Mouse (Mus musculus) heart, adult 18-20 months (tissue): ENCODE results near the gene Lgi1. TPM values are rescaled to one million over a fixed set of nuclear protein-coding genes. Genes with fewer than 3 reads are reported as not detected.

ENCODE experiments used
- DNase-seq, 2 experiments: peaks; one replicate each; pipeline ENCODE4 v3.0.0; 2021 to 2022; ENCODE audit warnings: mixed read lengths in 1 of 2
- total RNA-seq, 2 experiments: library from RNA; stranded (reverse); gene quantifications; 2 replicates each; pipeline ENCODE4 v1.2.3; 2021

Lgi1 gene
- total RNA-seq, 2 experiments from 2014 or later: 3.3 to 5.3 TPM

DNA sequence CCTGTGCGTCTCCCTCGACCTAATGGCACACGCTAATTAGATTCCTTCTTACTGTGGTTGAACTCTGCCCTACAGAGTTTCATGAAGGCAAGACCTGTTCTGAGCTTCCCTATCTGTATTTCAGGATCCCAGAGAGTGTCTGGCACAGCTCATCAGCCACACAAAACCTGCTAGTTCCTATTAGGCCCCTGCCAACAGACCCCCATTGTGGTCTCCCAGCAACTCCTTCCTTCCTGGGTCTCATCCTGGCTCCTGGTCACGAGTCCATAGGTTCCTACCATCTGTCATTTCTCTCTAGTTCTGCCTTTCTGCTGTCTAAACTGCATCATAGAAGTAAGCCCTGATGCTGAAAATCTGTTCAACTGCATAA is 60.7 kb downstream of the Lgi1 start:
- no peak for DNase-seq

DNA sequence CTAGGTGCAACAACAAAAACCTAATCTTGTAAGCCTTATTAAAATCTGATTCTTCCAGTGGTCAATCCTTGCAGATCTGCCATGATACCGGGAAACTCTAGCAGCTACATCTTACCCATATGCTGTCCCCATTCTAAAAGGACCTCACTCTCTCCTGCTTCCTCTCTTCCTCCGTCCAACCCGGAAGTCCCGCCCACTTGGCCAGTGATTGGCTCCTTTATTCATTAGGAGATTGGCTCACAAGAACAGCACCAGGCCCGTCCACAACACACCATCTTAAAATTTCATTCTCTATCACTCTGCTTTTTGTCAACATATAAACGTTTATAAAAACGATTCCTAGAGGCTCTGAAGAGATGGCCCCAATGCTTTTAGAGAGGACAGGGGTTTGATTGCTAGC is 61.5 kb downstream of the Lgi1 start:
- no peak for DNase-seq

DNA sequence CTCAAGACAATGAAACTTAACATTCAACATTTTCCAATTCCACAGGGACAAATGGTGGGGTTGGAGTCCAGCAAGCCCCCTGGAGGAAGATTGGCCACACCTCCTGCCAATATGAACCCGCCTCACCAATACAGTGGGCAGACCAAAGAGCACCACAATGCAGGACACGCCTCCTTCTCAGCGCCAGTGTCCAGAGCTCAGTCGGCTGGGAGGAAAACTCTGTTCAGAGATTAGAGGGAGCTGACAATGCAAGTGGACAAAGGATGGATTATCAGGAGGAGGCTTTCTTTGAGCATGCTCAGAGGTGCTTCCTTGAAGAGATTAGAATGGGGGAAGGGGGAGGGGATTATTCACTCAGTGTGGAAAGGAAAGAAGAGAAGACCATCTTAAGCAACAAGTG is 62.7 kb downstream of the Lgi1 start:
- DNase-seq: no peak

DNA sequence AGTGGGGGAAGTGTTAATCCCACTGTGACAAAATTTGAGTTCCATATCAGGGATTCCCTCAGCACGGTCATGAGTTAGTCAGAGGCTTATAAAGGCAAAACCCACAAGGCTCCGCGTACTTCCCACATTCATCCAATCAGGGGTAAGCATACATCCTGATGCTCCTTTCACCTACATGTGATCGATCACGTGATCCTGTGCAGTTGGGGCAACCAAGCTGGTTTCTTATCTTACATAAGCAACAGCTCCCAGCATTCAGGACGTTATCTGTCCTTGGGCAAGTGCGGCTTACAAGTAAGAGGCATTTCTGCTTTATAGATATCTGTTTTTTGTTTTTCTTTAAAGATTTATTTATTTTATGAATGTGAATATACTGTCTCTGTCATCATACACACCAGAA is 63.7 kb downstream of the Lgi1 start:
- DNase-seq: no peak

DNA sequence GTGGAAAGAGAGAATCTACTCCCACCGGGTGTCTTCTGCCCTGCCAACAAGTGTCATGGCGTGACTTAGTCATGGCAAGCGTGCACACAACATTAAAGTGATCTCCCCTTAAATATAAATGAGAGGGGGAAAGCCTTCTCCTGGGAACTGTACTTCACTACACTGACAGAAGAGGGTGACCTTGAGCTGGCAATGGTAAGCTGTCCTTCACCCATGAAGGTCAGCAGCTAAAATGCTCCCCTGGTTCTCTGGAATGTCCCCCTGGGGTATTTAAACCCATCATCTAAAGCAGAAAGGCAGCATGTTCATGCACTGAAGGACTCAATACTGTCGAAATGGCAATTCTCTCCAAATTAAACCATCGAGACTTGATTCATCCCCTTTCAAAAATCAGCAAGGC is 64.9 kb downstream of the Lgi1 start:
- no peak for DNase-seq

DNA sequence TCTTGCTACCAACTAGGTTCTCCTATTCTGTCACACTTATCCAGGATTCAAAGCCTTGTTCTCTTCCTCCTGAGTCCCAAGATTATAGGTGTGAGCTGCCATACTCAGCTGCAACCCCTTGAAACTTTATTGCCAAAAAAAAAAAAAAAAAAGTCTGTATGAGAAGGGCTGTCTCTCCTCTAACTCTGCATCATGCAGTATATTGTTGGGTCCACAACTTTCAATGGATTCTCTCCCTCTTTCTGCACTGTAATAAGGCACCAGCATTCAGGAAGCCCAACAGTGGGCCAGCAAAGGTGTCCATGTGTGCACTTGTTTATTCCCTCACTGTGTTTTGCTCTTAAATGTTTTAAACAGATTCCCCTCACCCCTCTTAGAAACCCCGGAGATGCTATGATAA is 66.7 kb downstream of the Lgi1 start:
- DNase-seq: no peak

DNA sequence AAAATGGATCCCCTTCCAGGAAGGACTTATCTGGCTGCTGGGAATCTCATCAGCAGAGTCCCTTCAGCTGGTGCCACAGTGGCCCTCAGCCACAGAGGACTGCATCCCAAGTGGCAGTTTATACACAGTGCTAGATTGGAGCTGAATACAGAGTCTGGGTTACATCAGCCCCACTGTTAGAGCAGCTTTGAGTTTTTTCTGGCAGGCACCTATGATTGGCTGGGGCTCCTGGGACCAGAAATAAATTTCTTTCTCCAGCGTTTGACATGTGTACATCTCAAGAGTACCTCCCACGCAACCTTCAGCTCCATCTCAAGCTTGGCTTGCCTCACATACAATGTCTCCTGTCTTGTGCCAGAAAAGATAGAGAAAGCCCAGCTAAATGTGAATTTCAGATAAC is 67.9 kb downstream of the Lgi1 start:
- peak; percentile 10 to 24 for DNase-seq

DNA sequence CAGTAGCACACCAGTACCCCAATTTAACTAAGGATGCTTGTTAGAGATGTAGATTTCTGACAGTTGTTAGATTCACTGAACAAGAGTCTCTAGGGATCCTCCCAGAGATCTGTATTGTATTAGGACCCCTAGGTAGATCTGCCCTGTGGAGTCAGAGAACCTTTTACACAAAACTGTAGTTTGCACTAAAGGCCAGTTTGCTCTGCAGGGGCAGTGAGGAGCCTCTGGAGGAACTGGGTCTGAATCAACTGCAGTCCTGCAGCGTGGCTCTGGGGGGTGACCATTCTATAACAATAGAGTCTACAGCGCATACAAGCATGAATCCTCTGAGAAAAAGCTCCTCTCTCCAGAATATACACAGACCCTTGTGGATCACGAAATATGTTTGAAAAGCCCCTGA is 68.5 kb downstream of the Lgi1 start:
- DNase-seq: no peak

DNA sequence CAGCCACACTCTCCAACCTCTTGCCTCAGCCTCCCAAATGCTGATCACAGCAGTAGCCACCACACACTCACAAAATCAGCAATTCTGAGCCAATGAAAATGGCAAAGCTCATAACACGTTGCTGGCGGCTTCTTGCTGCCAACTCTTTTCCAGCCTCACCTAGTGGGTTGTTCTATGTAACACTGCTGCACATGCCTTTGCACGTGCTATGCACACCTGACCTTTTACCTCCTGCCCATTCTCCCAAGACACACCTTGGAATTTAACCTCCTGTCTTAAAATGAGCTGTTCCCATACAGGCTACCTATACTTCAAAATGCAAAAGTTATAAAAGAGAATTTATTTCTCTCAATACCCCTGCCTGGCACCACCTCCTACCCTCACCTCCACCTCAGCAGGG is 72.2 kb downstream of the Lgi1 start:
- DNase-seq: no peak

DNA sequence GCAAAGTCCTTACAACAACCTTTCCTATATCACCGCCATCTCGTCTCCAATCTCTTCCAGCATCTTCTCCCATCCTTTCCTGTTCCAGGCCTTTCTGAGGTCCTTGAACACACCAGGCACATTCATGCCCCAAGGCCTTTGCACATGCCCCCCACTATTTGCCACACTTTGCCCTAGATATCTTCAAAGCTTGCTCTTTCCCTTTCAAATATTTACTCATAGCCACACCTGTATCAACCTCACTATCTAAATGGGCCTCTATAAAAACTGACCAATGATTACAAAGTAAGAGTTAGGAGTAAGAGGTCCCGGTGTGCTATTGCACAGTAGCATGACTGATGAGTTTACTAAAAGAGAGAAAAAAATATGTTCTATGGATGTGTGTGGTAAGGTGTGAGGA is 73.0 kb downstream of the Lgi1 start:
- DNase-seq: no peak

DNA sequence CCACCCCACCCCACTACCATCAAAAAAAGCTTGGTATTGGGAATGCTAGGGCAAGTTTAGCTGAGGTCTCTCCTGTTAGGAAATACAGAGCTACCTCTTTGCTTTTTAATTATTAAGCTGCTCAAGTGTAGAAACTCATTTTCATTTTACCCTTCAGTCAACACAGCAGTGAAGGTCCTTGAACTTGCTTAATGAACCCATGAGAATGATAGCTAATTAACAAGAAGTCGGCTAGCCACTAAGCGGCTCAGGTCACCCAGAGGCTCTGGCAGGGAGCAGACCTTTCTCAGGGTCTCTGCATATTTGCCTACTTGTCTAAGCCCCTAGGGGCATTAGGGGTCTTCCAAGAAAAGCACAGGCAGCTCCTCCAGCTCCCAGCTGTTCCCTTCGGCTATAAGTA is 75.4 kb downstream of the Lgi1 start:
- no peak for DNase-seq

DNA sequence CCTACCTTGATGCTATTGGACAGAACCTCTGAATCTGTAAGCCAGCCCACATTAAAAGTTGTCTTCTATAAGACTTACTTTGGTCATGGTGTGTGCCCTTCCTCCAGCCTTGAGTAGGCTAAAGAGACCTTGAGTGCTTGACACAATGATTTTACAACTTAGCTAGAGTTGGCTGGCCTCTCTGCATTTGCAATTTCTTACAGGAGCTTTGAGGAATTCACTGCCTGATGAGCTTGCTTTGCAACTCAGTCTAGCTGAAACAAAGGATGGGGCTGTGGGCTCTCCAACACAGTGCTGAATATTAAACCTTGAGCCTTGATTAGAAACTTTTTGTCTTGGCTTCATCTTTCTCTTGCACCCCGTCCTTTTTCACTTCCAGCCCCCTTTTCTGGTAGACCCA is 78.9 kb downstream of the Lgi1 start:
- DNase-seq: no peak

DNA sequence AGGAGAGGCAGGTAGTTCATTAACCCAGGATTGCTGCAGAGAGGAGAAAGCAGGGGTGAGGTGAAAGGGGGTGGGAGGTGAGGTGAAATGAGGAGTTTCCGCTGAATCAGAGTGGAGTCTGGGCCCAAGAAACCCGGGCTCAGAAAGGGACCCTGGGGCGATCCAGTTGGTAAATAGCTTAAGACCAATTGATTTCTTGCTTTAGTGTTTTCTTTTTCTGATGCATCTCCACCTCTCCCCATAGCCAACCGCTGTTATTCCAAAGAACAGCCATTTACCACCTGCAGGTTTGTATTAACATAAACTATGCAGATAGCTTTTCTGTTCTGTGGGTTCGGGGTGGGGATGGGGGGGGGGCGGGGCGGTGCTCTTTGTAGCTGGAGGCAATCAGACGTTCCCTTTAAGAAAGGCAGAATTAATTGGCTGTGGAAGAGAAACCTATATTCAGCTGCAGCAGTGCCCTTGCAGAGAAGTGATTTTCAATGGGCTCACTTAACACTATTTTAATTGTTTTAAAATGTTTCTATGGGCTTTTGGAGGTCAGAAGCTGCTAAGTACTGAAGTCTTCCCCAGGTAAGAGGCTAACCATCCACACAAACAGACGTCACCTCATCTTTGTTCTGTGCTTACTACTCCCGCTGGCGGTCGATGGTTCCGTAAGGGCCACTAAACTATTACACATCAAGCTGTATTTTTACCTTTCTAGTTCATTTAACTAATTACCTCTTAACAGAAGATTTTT is 84.1 kb downstream of the Lgi1 start:
- DNase-seq: no peak

DNA sequence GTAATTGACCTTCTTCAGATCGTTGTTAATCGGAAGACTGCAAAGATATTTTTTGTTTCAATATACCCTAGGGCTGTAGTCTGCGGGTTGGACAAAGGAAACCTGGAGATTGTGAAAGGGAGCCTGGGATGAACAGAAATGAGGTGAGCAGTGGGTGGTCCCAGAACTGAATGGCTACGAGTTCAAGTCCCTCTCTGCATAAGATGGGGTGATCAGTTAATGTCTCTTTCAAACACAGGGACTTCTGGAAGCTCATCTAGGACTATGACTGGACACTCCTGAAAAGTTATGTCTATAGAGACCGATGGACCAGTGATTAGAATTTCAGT is 84.6 kb downstream of the Lgi1 start:
- DNase-seq: no peak

DNA sequence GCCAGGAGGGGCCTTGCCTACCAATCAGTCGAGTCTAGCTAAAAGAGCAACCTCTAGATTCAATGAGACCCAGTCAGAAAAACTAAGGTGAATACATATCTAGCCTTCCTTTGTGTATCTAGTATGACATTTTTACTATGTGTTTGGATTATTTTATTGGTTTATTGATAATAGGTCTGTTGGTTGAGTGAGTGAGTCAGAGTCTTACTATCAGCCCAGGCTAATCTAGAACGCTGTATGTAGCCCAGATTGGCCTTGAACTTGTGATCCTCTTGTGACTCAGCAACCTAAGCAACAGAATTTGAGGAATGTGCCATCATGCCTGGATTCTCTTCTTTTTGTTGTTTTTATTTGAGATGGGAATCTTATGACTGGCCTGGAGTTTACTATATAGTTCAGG is 86.9 kb downstream of the Lgi1 start:
- no peak for DNase-seq

DNA sequence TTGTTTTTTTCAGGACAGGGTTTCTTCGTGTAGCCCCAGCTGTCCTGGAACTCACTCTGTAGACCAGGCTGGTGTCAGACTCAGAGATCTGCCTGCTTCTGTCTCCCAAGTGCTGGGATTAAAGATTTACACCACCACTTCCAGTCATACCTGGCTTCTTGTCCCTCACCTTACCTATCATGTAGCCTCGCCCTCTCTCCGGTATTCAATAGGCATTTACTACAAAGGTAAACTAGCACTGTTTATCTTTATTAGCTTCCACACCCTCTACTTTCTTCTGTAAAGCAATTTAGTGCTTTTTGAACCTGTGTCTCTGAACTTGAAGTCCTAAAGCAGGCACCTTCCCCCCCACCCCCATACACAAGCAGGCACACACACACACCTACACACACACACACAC is 87.4 kb downstream of the Lgi1 start:
- DNase-seq: no peak

DNA sequence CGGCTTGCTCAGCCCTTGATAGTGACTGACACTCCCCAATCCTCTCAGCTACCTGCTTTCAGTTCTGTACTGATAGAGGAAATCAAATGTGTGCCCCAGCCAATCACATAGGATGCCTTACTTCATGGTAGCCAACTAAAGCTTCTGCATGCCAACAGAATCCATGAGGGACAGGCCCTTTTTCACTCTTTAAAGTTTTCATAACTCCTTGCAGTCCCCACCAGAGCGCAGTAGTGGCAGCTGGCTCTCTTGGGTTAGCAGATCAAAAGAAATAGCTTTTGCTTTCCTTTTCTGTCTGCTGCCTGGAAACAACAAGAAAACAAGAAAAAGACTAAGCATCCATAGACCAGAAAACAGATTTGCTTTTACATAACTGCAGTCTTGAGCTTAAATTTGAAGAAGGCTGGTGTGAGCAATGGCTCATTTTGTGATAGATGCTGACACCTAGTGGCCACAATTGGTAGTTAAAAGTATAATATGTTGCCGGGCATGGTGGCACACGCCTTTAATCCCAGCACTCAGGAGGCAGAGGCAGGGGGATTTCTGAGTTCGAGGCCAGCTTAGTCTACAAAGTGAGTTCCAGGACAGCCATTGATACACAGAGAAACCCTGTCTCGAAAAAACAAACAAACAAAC is 88.3 kb downstream of the Lgi1 start:
- peak; percentile 19 to 69 for DNase-seq

DNA sequence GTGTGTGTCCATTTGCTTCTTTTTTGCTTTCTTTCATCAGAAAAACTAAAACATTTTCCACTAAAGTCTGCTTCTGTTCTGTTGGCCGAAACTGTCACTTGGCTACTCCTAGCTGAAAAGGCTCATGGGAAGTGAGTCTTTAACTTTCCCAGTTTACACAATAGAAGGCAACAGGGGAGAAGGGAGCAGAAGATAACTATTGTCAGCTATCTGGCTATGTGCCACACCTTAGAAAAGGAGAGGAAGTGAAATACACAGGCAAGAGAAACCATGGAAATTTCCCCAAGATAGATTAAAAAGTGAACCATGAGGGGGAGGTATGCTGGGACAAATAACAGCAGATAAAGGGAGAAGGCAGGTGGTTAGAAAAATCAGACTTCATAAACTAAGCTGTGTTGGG is 89.9 kb downstream of the Lgi1 start:
- DNase-seq: no peak

DNA sequence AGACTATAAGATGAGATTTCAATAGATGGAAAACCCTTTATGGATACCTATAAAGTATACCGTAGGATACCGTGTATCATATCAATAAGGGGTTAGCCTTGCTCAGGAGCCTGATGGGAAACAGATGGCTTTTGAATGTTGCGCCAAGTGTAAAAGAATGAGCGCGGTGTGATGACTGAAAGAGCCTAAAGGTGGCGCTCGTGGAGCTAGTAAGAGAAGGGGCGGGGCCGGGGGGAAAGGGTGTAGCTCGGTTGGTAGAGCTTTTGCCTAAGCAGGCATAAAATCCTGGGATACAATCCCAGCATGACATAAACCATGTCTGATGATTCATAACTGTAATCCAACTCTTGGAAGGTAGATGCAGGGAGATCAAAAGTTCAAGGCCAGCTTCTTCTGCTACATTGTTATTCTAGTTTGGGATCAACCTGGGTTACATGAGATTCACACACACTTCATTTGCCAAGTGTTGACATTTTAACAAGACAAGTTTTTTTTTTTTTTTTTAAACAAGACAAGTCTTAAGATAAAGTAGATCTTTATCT is 90.6 kb downstream of the Lgi1 start:
- no peak for DNase-seq

DNA sequence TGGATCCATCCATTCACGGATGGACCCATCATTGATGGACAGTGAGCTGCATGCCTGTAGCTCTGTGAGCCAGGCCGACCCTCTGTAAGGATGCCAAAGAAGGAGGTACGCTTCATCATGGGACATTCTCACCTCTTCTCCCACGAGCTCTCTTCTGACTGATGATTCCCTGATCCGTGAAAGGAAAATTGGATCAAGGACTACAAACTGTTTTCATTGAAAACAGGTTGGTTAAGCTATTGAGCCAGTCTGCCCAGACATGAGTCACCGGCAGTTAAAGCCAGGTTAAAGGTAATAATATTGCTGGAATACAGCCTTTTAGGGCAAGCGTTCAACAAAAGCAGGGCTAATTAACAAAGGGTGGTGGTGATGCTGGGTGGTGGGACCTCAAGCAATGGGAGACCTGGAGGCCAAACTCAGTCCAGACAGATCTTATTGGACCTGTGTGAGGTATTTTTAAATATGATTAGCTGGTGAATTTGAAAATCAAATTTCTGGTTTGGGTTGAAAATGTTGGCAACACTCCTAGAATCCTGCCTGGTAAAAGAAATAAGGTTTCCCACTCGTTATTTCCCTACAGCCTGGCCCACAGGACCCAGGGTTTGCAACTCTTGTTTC is 92.0 kb downstream of the Lgi1 start:
- no peak for DNase-seq

DNA sequence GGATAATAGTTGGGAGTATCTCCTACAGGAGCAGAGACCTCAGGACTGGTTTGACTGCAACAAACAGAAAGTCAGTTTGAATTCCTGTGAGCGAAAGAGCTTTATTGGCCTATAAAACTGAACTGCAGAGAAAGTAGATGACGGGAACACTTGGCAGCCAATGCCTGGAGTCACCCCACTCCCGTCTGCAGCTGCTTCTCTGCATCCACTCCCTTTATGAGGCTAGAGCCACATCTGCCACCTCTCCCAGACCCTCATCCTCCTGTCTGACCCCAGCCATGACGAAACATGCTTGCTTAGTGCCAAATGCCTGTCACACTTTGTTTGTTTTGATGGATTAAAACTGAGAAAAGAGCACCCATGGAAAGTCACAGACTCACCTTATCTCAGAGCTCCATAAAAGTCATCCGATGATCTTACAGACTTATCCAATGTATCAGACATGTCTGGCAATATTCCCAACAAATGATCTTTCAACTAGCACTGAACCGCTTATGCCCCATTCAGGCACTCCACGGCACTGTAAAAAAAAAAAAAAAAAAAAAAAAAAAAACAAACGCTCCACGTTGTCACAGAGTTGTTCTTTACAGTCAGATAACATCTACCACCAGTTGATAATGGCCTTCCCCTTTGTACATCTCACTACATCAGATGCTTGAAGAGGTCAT is 93.8 kb downstream of the Lgi1 start:
- no peak for DNase-seq

DNA sequence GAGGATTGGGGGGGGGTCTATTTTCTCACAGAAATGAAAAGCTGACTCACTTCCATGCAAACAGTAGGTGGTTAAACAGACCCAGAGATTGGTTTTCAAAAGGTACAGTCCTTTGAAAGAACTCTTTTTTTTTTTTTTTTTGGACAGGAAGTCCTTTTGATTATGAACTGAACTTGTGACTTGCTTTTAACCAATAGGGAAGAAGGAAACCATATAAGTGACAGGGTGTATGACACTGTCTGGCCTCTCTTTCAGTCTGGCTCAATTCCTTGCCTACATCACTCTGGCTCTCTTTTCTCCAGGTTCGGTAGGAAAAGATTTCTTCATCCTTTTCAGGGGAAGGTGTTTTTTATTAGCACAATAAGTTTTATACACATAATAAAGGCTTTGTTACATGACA is 95.0 kb downstream of the Lgi1 start:
- DNase-seq: no peak
